Mouse (Mus musculus): ENCODE measurements at regions not wholly inside any gene's neighbourhood (a gene's known extent, or its start where the extent isn't known, plus 50 kb on each side); places are given as distances from the start of the nearest gene placed in this dataset.

DNA sequence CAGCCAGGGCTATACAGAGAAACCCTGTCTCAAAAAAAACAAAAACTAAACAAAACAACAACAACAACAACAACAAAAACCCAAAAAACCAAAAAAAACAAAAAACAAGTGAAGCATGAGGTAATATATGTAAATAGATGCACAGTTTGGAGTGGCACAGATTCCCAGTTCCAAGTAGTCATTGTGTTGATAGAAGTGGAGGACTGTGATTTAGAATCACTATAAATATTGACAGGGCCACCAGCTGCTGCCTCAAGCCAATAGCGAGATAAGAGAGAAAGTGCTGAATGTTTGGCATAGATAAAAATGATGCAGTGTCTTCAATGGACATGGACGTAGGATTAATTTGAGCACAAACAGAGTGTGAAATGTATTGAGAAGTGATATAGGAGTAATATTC, 266.9 kb upstream of the Cntnap5a start:
- Histone ChIP-seq H3K9ac (ENCODE audit: low read length) (no peak overlapping the region), H3K36me3 (ENCODE audit: control insufficient read depth, insufficient read depth, low read length) (no peaks in the 10 kb centered on the region), H3K27me3 (ENCODE audit: control insufficient read depth, insufficient read depth, low read length) (no peaks in the 10 kb centered on the region), H3K9me3 (ENCODE audit: control insufficient read depth, low read length) (no peaks in the 10 kb centered on the region), H3K4me1 (ENCODE audit: control insufficient read depth, insufficient read depth, low read length) (no peaks in the 10 kb centered on the region), H3K27ac (ENCODE audit: low read depth, low read length) (no peak overlapping the region), H3K4me2 (no peak overlapping the region), H3K4me3 (ENCODE audit: low read depth, low read length) (no peak overlapping the region)
- ATAC-seq (ENCODE audit: low FRiP score) (peak; percentile 76), DNase-seq (ENCODE audit: low spot score, missing footprints) (no peak)
- WGBS = 84% methylated on average over 2 of the region's 2 CpGs

GRCm38 (mm10) chr1:115422491-115422890, 262.1 kb upstream of the Cntnap5a start:
- Histone ChIP-seq H3K27ac (ENCODE audit: low read depth, low read length) (no peak overlapping the region), H3K9me3 (ENCODE audit: control insufficient read depth, low read length) (no peaks in the 10 kb centered on the region), H3K4me3 (ENCODE audit: low read depth, low read length) (no peak overlapping the region), H3K27me3 (ENCODE audit: control insufficient read depth, insufficient read depth, low read length) (no peaks in the 10 kb centered on the region), H3K4me2 (no peak overlapping the region), H3K9ac (ENCODE audit: low read length) (no peak overlapping the region), H3K4me1 (ENCODE audit: control insufficient read depth, insufficient read depth, low read length) (no peaks in the 10 kb centered on the region), H3K36me3 (ENCODE audit: control insufficient read depth, insufficient read depth, low read length) (no peaks in the 10 kb centered on the region)
- DNase-seq (ENCODE audit: low spot score, missing footprints) = no peak
- no peak for ATAC-seq (ENCODE audit: low FRiP score)
- 79% methylated on average over 1 of the region's 1 CpGs for whole genome bisulfite sequencing

GRCm38 (mm10) chr1:115422949-115423348, 261.6 kb upstream of the Cntnap5a start:
- no peaks in the 10 kb centered on the region for H3K9me3 ChIP-seq (ENCODE audit: control insufficient read depth, low read length)

More at GRCm38 (mm10) chr1:115422949-115423348, 261.6 kb upstream of the Cntnap5a start:
- ATAC-seq (ENCODE audit: low FRiP score) = no peak
- Histone ChIP-seq H3K9ac (ENCODE audit: low read length) (no peak overlapping the region), H3K4me1 (ENCODE audit: control insufficient read depth, insufficient read depth, low read length) (no peaks in the 10 kb centered on the region), H3K4me3 (ENCODE audit: low read depth, low read length) (no peak overlapping the region), H3K4me2 (no peak overlapping the region), H3K27ac (ENCODE audit: low read depth, low read length) (no peak overlapping the region), H3K27me3 (ENCODE audit: control insufficient read depth, insufficient read depth, low read length) (no peaks in the 10 kb centered on the region), H3K36me3 (ENCODE audit: control insufficient read depth, insufficient read depth, low read length) (no peaks in the 10 kb centered on the region)
- no peak for DNase-seq (ENCODE audit: low spot score, missing footprints)
